ENCODE assay signal across 28 mouse cellular contexts in genomic region chr1:72105435-72106057, GRCm38 (mm10).
DNase-seq lines count a peak whose midpoint lies in the region; TF ChIP-seq lines count a peak whose summit lies in the region.
"Had no signal": no experiment of that assay in that cellular context is flagged by ENCODE, and none has a peak within 500 bp of the region (broad histone marks: within the 10 kb centered on the region; RNA-seq: fewer than 3 reads in every experiment).

No protein-coding gene starts in this region.

- no peaks in the 10 kb centered on the region for H3K36me3 ChIP-seq in C2C12 (ENCODE audit: control insufficient read depth, insufficient read depth)
- H3K36me3 ChIP-seq: heart, embryonic 12.5 days; hindbrain, embryonic 13.5 days; kidney, embryonic 15.5 days; limb, embryonic 12.5 days; liver, embryonic 15.5 days; lung, embryonic 15.5 days; midbrain, embryonic 13.5 days; neural tube, embryonic 12.5 days had no signal

- no peak for TF ChIP-seq CTCF in C2C12 (IDR thresholded peaks at IDR 0.05; ENCODE audit: control insufficient read depth, insufficient read depth, insufficient read length)

- peak; percentile 16 for DNase-seq in adrenal gland, postnatal 14 days
- DNase-seq in adrenal gland, adult 18-20 months (ENCODE audit: low spot score in 2 of 2), result no peak
- peak; percentile 2 to 11 for DNase-seq in kidney, postnatal 36 days
- no peak for DNase-seq in kidney, adult 18-20 months
- peak; percentile 49 for DNase-seq in mesoderm, embryonic 11.5 days (ENCODE audit: low read depth, low spot score)
- DNase-seq in thymus, postnatal 0 days (ENCODE audit: low spot score), result no peak
- no peak for DNase-seq in spleen, postnatal 10 days (ENCODE audit: low spot score in 2 of 2)
- DNase-seq: cerebellum, adult 11-12 months; cerebellum, adult 9-11 months; gastrocnemius, adult 2 months; gastrocnemius, postnatal 36 days; heart, adult 18-20 months; heart, postnatal 4 days; layer of hippocampus, adult 9-11 months; right cerebral cortex, adult 18-20 months; spleen, adult 18-20 months; thymus, adult 18-20 months; thymus, postnatal 36 days had no signal

- H3K27me3 ChIP-seq in C2C12 (ENCODE audit: control insufficient read depth, insufficient read depth, insufficient read length), result no peaks in the 10 kb centered on the region
- H3K27me3 ChIP-seq: heart, embryonic 12.5 days; hindbrain, embryonic 13.5 days; kidney, embryonic 15.5 days; limb, embryonic 12.5 days; liver, embryonic 15.5 days; lung, embryonic 15.5 days; midbrain, embryonic 13.5 days; neural tube, embryonic 12.5 days had no signal

- H3ac ChIP-seq in C2C12 (ENCODE audit: control insufficient read depth, insufficient read length, low read depth), result no peak overlapping the region

- no peaks in the 10 kb centered on the region for H3K79me2 ChIP-seq in C2C12 (ENCODE audit: control insufficient read depth, insufficient read depth)

- H3K79me3 ChIP-seq in C2C12 (ENCODE audit: low read depth), result no peaks in the 10 kb centered on the region

- H3K4me3 ChIP-seq in C2C12 (ENCODE audit: insufficient read depth, poor library complexity, severe bottlenecking), result no peak overlapping the region
- H3K4me3 ChIP-seq: gastrocnemius, adult 2 months; heart, embryonic 12.5 days; hindbrain, embryonic 13.5 days; kidney, embryonic 15.5 days; left cerebral cortex, adult 2 months; limb, embryonic 12.5 days; liver, embryonic 15.5 days; lung, embryonic 15.5 days; midbrain, embryonic 13.5 days; neural tube, embryonic 12.5 days had no signal

TF ChIP-seq in C2C12, 6 proteins besides CTCF, POLR2A, EP300 and RAD21:
- peak; percentile 15 for TF ChIP-seq FOSL1 (IDR thresholded peaks at IDR 0.05; ENCODE audit: insufficient read depth, low read length, poor library complexity, severe bottlenecking)
- TF ChIP-seq MYOD1 (IDR thresholded peaks at IDR 0.05; ENCODE audit: control insufficient read depth, insufficient read length, low read depth), result peak; percentile 80
- no peak for TF ChIP-seq MAX (IDR thresholded peaks at IDR 0.05)
- TF ChIP-seq USF1 (IDR thresholded peaks at IDR 0.05; ENCODE audit: low read depth), result no peak
- TF ChIP-seq MYOG (IDR thresholded peaks at IDR 0.05; ENCODE audit: control insufficient read depth, extremely low read depth, insufficient read length), result no peak
TF ChIP-seq in C2C12: peak in this region for 2.

Comparison
In these comparisons a context has a peak if more than half of its experiments do, and no peak if none do; other contexts are left out.
1. DNase-seq: peak in adrenal gland, postnatal 14 days (single experiment), kidney, postnatal 36 days (2 of 2) and mesoderm, embryonic 11.5 days (single experiment); none in adrenal gland, adult 18-20 months (0 of 2), kidney, adult 18-20 months (single experiment), thymus, postnatal 0 days (single experiment) and spleen, postnatal 10 days (0 of 2).